In the genomic region with DNA sequence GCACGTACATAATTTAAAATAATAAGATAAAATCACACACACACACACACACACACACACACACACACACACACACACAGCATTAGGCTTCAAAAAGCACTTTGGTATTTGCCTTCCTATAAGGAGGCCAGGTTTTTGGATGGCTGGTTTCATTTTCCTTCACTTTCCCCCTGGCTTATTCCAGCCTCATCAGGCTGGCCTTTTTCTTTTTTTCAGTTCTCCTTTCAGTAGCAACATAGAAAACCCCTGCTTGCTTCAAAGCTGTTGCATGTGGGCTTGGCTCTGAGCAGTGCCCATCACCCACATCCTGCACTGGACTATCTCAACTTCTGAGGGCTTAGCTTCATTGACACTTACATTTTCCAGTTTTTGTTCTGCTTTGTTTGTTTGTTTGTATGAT, we compare ENCODE assay signal across 12 mouse cellular contexts.
"Had no signal": no experiment of that assay in that cellular context is flagged by ENCODE, and none has a peak within 500 bp of the region (broad histone marks: within the 10 kb centered on the region; RNA-seq: fewer than 3 reads in every experiment).

No protein-coding gene starts in this region.

- H3K4me2 ChIP-seq: liver, embryonic 11.5 days; lung, embryonic 15.5 days; midbrain, embryonic 12.5 days; stomach, embryonic 15.5 days had no signal

- H3K9ac ChIP-seq: lung, embryonic 15.5 days; midbrain, embryonic 12.5 days; stomach, embryonic 15.5 days had no signal

- H3K4me3 ChIP-seq: left cerebral cortex, adult 2 months; limb, embryonic 10.5 days; lung, embryonic 15.5 days; midbrain, embryonic 12.5 days; stomach, embryonic 15.5 days had no signal

- H3K36me3 ChIP-seq: limb, embryonic 10.5 days; lung, embryonic 15.5 days; midbrain, embryonic 12.5 days; stomach, embryonic 15.5 days had no signal

- ATAC-seq: intestine, embryonic 16.5 days; midbrain, embryonic 16.5 days had no signal

- DNase-seq: kidney, adult 8-10 months; kidney, postnatal 25 days; lung, postnatal 14 days; right cerebral cortex, postnatal 14 days had no signal

- H3K9me3 ChIP-seq: limb, embryonic 10.5 days; lung, embryonic 15.5 days; midbrain, embryonic 12.5 days; stomach, embryonic 15.5 days had no signal

- H3K27ac ChIP-seq: left cerebral cortex, adult 2 months; limb, embryonic 10.5 days; lung, embryonic 15.5 days; midbrain, embryonic 12.5 days; stomach, embryonic 15.5 days had no signal

- H3K27me3 ChIP-seq: lung, embryonic 15.5 days; midbrain, embryonic 12.5 days; stomach, embryonic 15.5 days had no signal
